29 mouse cellular contexts compared by ENCODE assay signal in genomic region chr12:73594177-73594745, GRCm38 (mm10). TPM values are rescaled to one million over a fixed set of nuclear protein-coding genes. Genes with fewer than 3 reads are reported as not detected.
DNase-seq lines count a peak whose midpoint lies in the region; ATAC-seq and TF ChIP-seq lines count a peak whose summit lies in the region.
"Had no signal": no experiment of that assay in that cellular context is flagged by ENCODE, and none has a peak within 500 bp of the region (broad histone marks: within the 10 kb centered on the region; RNA-seq: fewer than 3 reads in every experiment).

No protein-coding gene starts in this region.

- intact Hi-C loops in gastrocnemius, adult 2 months (cut with DNase I): loop anchor here (5.0 kb wide), 2 partner anchors 78 to 93 kb away; no protein-coding TSS in a partner anchor

- no peak for TF ChIP-seq POLR2A in kidney, adult 2 months (IDR thresholded peaks at IDR 0.05; ENCODE audit: low read depth, low read length)

- peak overlapping the region; percentile 81; the same call in 1 of the 2 replicates for H3K27ac ChIP-seq in gastrocnemius, adult 2 months
- H3K27ac ChIP-seq in kidney, adult 2 months (ENCODE audit: insufficient read depth, low read depth, low read length): 0 out of 2 replicates have a peak overlapping the region, but pooled peaks have one; percentile 12
- H3K27ac ChIP-seq in kidney, embryonic 14.5 days (ENCODE audit: low read depth, low read length): no peak overlapping the region
- H3K27ac ChIP-seq: hindbrain, embryonic 15.5 days; kidney, embryonic 15.5 days; limb, embryonic 13.5 days; liver, embryonic 12.5 days; midbrain, embryonic 13.5 days; stomach, embryonic 15.5 days had no signal

- H3K9me3 ChIP-seq in kidney, embryonic 14.5 days (ENCODE audit: control insufficient read depth, low read length): no peaks in the 10 kb centered on the region
- H3K9me3 ChIP-seq: hindbrain, embryonic 15.5 days; kidney, embryonic 15.5 days; limb, embryonic 13.5 days; liver, embryonic 12.5 days; midbrain, embryonic 13.5 days; stomach, embryonic 15.5 days had no signal

- H3K36me3 ChIP-seq in kidney, adult 2 months (ENCODE audit: control insufficient read depth, insufficient read depth, low read length): no peaks in the 10 kb centered on the region
- no peaks in the 10 kb centered on the region for H3K36me3 ChIP-seq in kidney, embryonic 14.5 days (ENCODE audit: control insufficient read depth, insufficient read depth, low read length)
- H3K36me3 ChIP-seq: G1E; hindbrain, embryonic 15.5 days; kidney, embryonic 15.5 days; limb, embryonic 13.5 days; liver, embryonic 12.5 days; midbrain, embryonic 13.5 days; stomach, embryonic 15.5 days had no signal

- DNase-seq in gastrocnemius, adult 2 months: no peak
- DNase-seq in gastrocnemius, adult 18-20 months (ENCODE audit: low spot score): no peak
- DNase-seq in kidney, adult 2 months: no peak
- DNase-seq in CD4-positive, CD25-positive, alpha-beta regulatory T cell, adult 2 months (ENCODE audit: low read depth, low spot score): peak; percentile 59
- peak; percentile 78 for DNase-seq in induced T-regulatory cell, adult 2 months (ENCODE audit: low read depth)
- DNase-seq in c-Kit-positive CD71-positive TER-119-positive erythroid progenitor cells, embryonic 14.5 days (ENCODE audit: low spot score): no peak
- DNase-seq in spleen, postnatal 4 days (ENCODE audit: low spot score in 2 of 2): no peak
- DNase-seq: adrenal gland, adult 8-10 months; cerebellum, adult 9-10 months; gastrocnemius, postnatal 25 days; kidney, postnatal 36 days; layer of hippocampus, postnatal 36 days; lung, postnatal 10 days; right cerebral cortex, postnatal 14 days; spleen, adult 18-20 months had no signal

- no peaks in the 10 kb centered on the region for H3K4me1 ChIP-seq in kidney, adult 2 months (ENCODE audit: control insufficient read depth, insufficient read depth, low read length)
- H3K4me1 ChIP-seq in kidney, embryonic 14.5 days (ENCODE audit: control insufficient read depth, insufficient read depth, low read length): no peaks in the 10 kb centered on the region
- H3K4me1 ChIP-seq: hindbrain, embryonic 15.5 days; midbrain, embryonic 13.5 days; stomach, embryonic 15.5 days had no signal

- no peak for TF ChIP-seq CTCF in gastrocnemius, adult 2 months (IDR thresholded peaks at IDR 0.05)
- TF ChIP-seq CTCF in kidney, adult 2 months (conservative IDR thresholded peaks at IDR 0.05; ENCODE audit: insufficient read depth, insufficient read length, low read depth, low read length): no peak

- H3K9ac ChIP-seq in kidney, embryonic 14.5 days (ENCODE audit: low read depth, low read length): no peak overlapping the region
- H3K9ac ChIP-seq: hindbrain, embryonic 15.5 days; kidney, embryonic 15.5 days; limb, embryonic 13.5 days; liver, embryonic 12.5 days; midbrain, embryonic 13.5 days; stomach, embryonic 15.5 days had no signal

- no peaks in the 10 kb centered on the region for H3K27me3 ChIP-seq in kidney, adult 2 months (replicated peaks; ENCODE audit: control insufficient read depth, insufficient read depth, low read length)
- no peaks in the 10 kb centered on the region for H3K27me3 ChIP-seq in kidney, embryonic 14.5 days (ENCODE audit: control insufficient read depth, insufficient read depth, low read length)
- H3K27me3 ChIP-seq: CH12.LX; hindbrain, embryonic 15.5 days; kidney, embryonic 15.5 days; limb, embryonic 13.5 days; liver, embryonic 12.5 days; midbrain, embryonic 13.5 days; stomach, embryonic 15.5 days had no signal

- no peak overlapping the region for H3K4me3 ChIP-seq in gastrocnemius, adult 2 months
- no peak overlapping the region for H3K4me3 ChIP-seq in kidney, adult 2 months (ENCODE audit: insufficient read depth, low read depth, low read length)
- no peak overlapping the region for H3K4me3 ChIP-seq in kidney, embryonic 14.5 days (ENCODE audit: low read length)
- H3K4me3 ChIP-seq: hindbrain, embryonic 15.5 days; kidney, embryonic 15.5 days; limb, embryonic 13.5 days; liver, embryonic 12.5 days; midbrain, embryonic 13.5 days; stomach, embryonic 15.5 days had no signal

- ATAC-seq in kidney, embryonic 14.5 days (ENCODE audit: low FRiP score, low TSS enrichment): no peak
- ATAC-seq: forebrain, embryonic 16.5 days; intestine, embryonic 16.5 days; liver, embryonic 12.5 days; midbrain, embryonic 13.5 days had no signal

- 67% methylated on average over 9 of the region's 9 CpGs for WGBS in kidney, adult 2 months
- WGBS in kidney, embryonic 14.5 days: 83% methylated on average over 9 of the region's 9 CpGs

- H3K4me2 ChIP-seq in kidney, embryonic 14.5 days (replicated peaks; ENCODE audit: low read depth, low read length): no peak overlapping the region
- H3K4me2 ChIP-seq: hindbrain, embryonic 15.5 days; kidney, embryonic 15.5 days; limb, embryonic 13.5 days; liver, embryonic 12.5 days; midbrain, embryonic 13.5 days; stomach, embryonic 15.5 days had no signal

RNA-seq across cellular contexts. Expression of gene Prkch, which starts 9.7 kb away (rescaled TPM):
- 1 to 10 TPM; 5.5 to 7.6 TPM for total RNA-seq in gastrocnemius, adult 2 months (2021)
- 1 to 10 TPM; 4.4 to 5.0 TPM for total RNA-seq in gastrocnemius, adult 18-20 months (2021)
- 8.4 and 9.5 TPM in 2 replicates for polyA plus RNA-seq in kidney, adult 2 months (2012; rRNA removed)
- 10.7 and 13.2 TPM in 2 replicates for polyA plus RNA-seq in kidney, embryonic 14.5 days (2014; fragmentation: Nextera tagmentation; extraction: Ambion mirVana)
- polyA plus RNA-seq: G1E had no signal

RNA-seq across cellular contexts. Expression of gene Tmem30b, which starts 48.1 kb away (rescaled TPM):
- under 1 TPM; 0.26 to 0.50 TPM for total RNA-seq in gastrocnemius, adult 2 months (2021)
- total RNA-seq in gastrocnemius, adult 18-20 months (2021): under 1 TPM; 0.11 to 0.74 TPM
- polyA plus RNA-seq in kidney, adult 2 months (2012; rRNA removed): 16.5 and 22.3 TPM in 2 replicates
- 5.8 and 9.6 TPM in 2 replicates for polyA plus RNA-seq in kidney, embryonic 14.5 days (2014; fragmentation: Nextera tagmentation; extraction: Ambion mirVana)
- total RNA-seq: CH12.LX; hematopoietic stem cell, adult 5-6 weeks; layer of hippocampus, postnatal 36 days; monocyte, adult 5-6 weeks had no signal
- polyA plus RNA-seq: activated CD4-positive, CD25-positive, alpha-beta regulatory T cell, adult 4 months; G1E had no signal

Comparison
In these comparisons a context has a peak if more than half of its experiments do, and no peak if none do; other contexts are left out.
1. DNase-seq: peak in CD4-positive, CD25-positive, alpha-beta regulatory T cell, adult 2 months (single experiment) and induced T-regulatory cell, adult 2 months (single experiment); none in gastrocnemius, adult 2 months (single experiment), gastrocnemius, adult 18-20 months (single experiment), kidney, adult 2 months (single experiment), c-Kit-positive CD71-positive TER-119-positive erythroid progenitor cells, embryonic 14.5 days (single experiment) and spleen, postnatal 4 days (0 of 2).